Mouse (Mus musculus) urinary bladder, adult 2 months (tissue): Measurements from ENCODE around the gene Gm9903. TPM values are rescaled to one million over a fixed set of nuclear protein-coding genes. Genes with fewer than 3 reads are reported as not detected.

Experiments used
- DNase-seq: peaks from one replicate; pipeline ENCODE4 v3.0.0; 2022; ENCODE audit warnings: low spot score
- polyA plus RNA-seq: library from polyadenylated mRNA; depleted of rRNA; stranded (reverse); fragments of >200 nt; gene quantifications from 2 replicates; pipeline ENCODE4 v1.2.3, GENCODE M21; 2012; rRNA removed

The Gm9903 gene
- polyA plus RNA-seq, 1 experiment = 1.1 TPM

DNA sequence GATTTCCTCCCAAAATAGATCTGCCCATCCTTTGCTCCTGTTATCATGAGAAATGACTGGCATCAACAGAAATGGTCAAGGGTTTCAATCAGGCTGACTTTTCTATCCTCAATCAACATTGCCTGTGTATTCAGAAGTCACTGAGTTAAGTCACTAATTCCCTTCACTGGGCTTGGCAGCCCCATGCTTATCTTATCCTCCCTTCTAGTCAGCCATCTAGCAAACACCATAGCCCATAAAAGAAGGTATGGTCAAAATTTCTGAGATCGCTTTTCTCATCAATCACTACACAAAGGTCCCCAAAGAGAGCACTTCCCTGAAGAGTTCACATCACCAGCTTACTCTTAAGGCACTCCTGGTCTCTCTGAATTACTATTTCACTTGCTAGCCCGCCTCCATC is 21.3 kb downstream of the Gm9903 start:
- no peak for DNase-seq

GRCm38 (mm10) chr5:33651541-33651920 is 21.8 kb downstream of the Gm9903 start:
- DNase-seq = no peak

DNA sequence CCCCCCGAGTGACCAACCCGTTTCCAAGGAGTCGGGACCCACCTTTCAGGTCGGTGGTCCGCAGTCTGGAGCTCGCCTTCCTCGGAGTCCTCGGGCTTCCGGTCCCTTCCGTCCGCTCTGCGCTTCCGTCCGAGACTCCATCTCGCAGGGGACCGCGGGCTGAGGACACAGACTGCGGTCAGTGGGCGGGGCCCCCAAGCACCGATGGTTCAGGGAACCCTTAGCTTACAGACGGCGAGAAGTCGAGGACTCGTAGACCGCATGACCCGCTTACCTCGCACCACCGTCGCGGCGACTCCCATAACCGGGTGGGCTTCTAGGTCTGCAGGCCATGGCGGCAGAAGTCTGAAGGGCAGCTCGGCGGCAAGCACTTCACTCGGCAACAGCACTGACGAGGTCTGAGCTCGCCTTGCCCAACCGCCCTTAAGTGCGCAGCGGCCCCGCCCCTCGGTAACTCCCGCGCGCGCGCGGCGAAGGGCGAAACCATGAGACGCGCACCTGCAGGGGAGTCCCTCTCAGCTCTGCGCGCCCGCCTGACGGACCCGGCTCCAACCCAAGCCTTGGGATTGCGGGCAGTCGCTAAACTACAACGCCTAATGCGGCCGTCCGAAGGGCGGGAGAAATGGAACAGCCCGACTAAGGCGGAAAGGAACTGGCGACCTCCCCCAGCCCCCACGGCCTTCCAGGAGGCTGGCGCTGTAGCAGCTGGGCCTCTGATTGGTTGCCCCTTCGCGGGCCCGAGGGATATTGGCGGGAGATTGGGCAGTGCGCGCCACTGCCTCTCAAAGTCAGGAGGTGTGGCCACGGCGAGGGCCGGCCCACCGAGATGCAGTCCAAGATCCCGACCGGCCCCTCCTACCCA is 22.4 kb downstream of the Gm9903 start, which contains the start of gene Slbp:
Slbp (minus strand) TSS at position 654 of the 862 bp plus-strand sequence.
- peak; percentile 97 for DNase-seq

DNA sequence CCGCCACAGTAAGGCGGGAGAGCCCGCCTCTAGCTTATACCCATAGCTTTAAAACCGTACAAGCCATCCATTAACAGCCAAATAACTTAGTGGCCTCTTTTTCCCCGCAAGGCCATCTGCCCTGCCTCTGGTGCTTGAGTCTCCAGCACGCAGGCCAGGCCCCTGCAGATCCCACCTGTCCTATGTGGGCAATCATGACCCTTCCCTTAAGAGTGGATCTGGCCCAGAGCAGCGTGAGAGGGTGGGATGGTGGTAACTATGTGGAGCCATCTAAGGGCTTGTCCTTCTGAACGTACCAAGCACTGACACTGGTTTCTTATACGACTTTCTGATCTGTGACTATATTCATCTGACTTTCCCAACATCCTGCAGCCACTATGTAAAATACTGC is 23.1 kb downstream of the Gm9903 start:
- DNase-seq = no peak

GRCm38 (mm10) chr5:33654424-33654823 is 24.7 kb downstream of the Gm9903 start:
- DNase-seq = no peak

GRCm38 (mm10) chr5:33655251-33655840 is 25.6 kb downstream of the Gm9903 start:
- DNase-seq = no peak

- no peak for DNase-seq
These were observed 27.0 kb downstream of the Gm9903 start for GRCm38 (mm10) chr5:33656739-33657138.

- no peak for DNase-seq
These were observed 27.6 kb downstream of the Gm9903 start for GRCm38 (mm10) chr5:33657251-33657786.

DNA sequence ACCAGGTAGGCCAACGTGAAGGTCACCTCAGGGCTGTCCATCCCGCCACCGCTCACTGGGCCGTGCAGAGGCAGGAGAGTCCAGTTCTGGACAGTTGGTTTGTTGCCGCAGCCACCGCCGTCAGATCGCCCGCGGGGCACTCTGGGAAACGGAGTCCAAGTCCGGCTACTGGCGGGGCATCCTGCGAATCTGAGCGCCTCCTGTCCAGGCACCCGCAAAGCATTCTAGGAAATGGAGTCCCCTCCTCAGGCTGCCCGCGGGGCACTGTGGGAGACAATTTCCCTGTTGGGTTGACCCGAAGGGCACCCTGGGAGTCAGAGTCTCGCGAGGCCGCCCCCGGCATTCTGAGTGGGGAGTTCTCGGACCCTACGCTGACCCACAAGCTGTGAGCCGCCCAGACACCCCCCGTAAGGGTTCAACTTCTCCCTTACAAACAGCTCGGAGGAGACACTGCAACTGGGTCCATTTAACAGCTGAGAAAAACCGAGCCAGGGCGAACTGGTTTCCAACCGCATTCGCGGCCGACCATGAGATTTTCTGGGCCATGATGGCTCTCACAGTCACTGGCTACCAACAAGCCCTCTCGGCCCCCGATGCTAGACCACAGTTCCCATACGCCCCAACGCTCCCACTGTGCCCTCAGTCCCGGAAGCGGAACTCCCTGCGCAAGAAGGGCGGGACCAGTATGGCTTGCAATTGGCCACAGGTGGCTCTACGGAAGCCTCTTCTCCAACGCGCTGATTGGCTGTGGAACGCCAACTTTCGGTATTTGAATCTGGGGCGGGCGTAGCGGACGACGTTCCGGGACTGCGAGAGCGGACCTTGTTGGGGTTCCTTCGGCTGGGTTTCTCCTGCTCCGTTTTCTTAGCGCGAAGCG is 28.3 kb downstream of the Gm9903 start, which contains the start of the genes Tacc3 and Tmem129:
Tacc3 (plus strand) TSS at position 342 of the 877 bp plus-strand sequence.
Tmem129 (minus strand) TSS at position 630 of the 877 bp plus-strand sequence.
- peak; percentile 96 for DNase-seq

DNA sequence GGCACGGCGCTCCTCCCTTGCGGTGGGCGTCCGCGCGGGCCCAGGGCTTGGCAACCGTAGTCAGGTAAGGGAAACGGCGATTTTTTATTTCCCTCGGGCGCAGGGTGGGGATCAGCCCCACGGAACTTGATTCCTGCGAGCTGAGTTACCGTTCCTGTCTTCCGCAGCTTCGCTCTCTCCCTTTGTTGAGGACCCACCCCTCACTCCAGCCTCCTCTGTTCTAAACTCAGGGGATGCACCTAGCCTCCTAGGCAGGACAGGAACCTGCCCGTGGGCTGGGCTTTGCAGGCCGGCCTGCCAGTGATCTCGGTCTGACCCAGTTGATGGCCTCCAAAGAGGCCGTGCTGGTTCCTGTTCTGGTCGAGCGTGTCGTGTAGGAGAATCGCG is 28.9 kb downstream of the Gm9903 start:
- DNase-seq = no peak

- no peak for DNase-seq
These were observed 38.5 kb downstream of the Gm9903 start for GRCm38 (mm10) chr5:33668223-33668622.

DNA sequence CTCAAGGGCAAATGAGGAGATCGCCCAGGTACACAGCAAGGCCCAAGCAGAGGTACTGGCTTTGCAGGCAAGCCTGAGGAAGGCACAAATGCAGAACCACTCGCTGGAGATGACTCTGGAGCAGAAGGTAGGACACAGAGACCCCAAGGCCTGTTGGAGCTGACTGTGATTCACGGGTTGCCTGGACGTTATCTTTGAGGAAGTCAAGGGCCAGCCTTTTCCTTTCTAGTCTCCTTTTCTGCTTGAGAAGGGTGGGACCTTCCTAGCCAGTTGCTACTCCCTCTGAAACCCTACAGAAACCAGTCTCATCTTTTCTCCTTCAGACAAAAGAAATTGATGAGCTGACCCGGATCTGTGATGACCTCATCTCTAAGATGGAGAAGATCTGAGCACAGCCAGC is 41.9 kb downstream of the Gm9903 start:
- no peak for DNase-seq

DNA sequence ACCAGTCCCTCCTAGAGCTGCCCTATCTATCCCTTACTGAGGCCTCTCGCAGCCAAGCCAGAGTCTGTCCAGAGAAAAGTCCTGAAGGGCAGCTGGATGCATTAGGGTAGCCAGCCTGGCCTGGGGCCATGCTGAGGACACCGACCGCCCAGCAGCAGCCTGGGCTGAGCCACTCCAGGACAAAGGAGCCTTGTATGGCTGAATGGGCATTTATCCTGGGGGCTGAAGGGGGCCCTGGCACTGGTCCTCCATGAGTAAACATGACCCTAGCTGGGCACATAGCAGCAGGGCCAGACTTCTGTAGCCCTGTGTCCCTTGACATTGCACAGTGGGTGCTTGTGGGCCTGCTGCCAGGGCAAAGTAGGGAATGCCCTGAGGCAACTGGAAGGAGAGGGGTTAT is 44.7 kb downstream of the Gm9903 start:
- DNase-seq = no peak

DNA sequence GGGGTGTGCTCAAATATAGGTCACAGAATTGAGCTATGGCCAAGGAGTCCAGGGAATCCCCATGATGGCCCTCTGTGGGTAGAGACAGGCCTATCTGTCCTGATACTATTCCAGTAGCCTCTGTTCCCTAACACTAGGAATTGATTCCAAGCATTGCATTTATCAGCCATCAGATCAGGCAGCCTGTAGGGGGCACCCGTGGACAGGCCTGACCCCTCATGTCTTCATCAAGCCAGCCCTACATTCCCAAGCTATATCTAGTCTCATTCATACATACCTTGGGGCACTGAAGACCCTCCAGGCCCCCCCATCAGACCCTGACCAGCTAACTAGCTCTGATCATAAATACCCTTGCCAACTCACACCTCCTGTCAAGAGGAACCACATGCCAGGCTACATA is 46.2 kb downstream of the Gm9903 start:
- DNase-seq = no peak

- no peak for DNase-seq
These were observed 48.5 kb downstream of the Gm9903 start for GRCm38 (mm10) chr5:33678244-33678643.

- no peak for DNase-seq
These were observed 51.3 kb downstream of the Gm9903 start for GRCm38 (mm10) chr5:33681044-33681443.

Other genes starting within 250 kb of the Gm9903 start
- not detected in 2 replicates for gene Nkx1-1, start 195.9 kb upstream of the Gm9903 start, polyA plus RNA-seq
- gene Fam53a, start 290 bp upstream of the Gm9903 start, polyA plus RNA-seq = 20.9 and 24.2 TPM in 2 replicates
- gene Slbp, start 22.6 kb downstream of the Gm9903 start, polyA plus RNA-seq = 24.1 and 28.1 TPM in 2 replicates
- 6.6 and 6.9 TPM in 2 replicates for gene Tacc3, start 28.2 kb downstream of the Gm9903 start, polyA plus RNA-seq
- 30.9 and 39.0 TPM in 2 replicates for gene Tmem129, start 28.5 kb downstream of the Gm9903 start, polyA plus RNA-seq
- 62.9 and 69.6 TPM in 2 replicates for gene Fgfr3, start 91.7 kb downstream of the Gm9903 start, polyA plus RNA-seq
- gene Letm1, start 152.9 kb downstream of the Gm9903 start, polyA plus RNA-seq = 29.1 and 30.2 TPM in 2 replicates
- 10.1 and 12.8 TPM in 2 replicates for gene Nsd2, start 190.8 kb downstream of the Gm9903 start, polyA plus RNA-seq